Mouse (Mus musculus): Measurements from ENCODE around the gene Zfp672.

GRCm38 (mm10) chr11:58289992-58290682 lies 40.0 kb downstream of the Zfp672 start:
- TF ChIP-seq POLR2A (IDR thresholded peaks at IDR 0.05; ENCODE audit: extremely low read depth, insufficient read depth, low read length) = no peak
- no peak for TF ChIP-seq CTCF (IDR thresholded peaks at IDR 0.05; ENCODE audit: low read depth, low read length)

Data from liver, adult 2 months (tissue).